Mouse (Mus musculus) midbrain, embryonic 16.5 days (tissue): ENCODE measurements around the gene Gucy1b1. TPM values are rescaled to one million over a fixed set of nuclear protein-coding genes. Genes with fewer than 3 reads are reported as not detected.

Experiments used
- ATAC-seq: fragments of 200-750 bp; cut with Nextera tagmentation; 2 replicates; pipeline ENCODE4 v1.8.0; 2017; ENCODE audit warnings: moderate TSS enrichment
- H3K27ac ChIP-seq: fragments of 300-500 bp; sonication (generic); 2 replicates; pipeline ENCODE4 v1.5.1; 2014; ENCODE audit warnings: mild to moderate bottlenecking, low read length, mixed read lengths
- H3K27me3 ChIP-seq: fragments of 300-500 bp; sonication (generic); 2 replicates; pipeline ENCODE4 v1.6.1; 2014; ENCODE audit warnings: low read depth, low read length, mixed read lengths; ENCODE audit not compliant: control insufficient read depth, insufficient read depth
- H3K36me3 ChIP-seq: fragments of 300-500 bp; sonication (generic); 2 replicates; pipeline ENCODE4 v1.6.1; 2014; ENCODE audit warnings: mild to moderate bottlenecking, low read length, moderate library complexity, mixed read lengths; ENCODE audit not compliant: control insufficient read depth, insufficient read depth
- H3K4me1 ChIP-seq: fragments of 300-500 bp; sonication (generic); 2 replicates; pipeline ENCODE4 v1.6.1; 2014; ENCODE audit warnings: mild to moderate bottlenecking, low read length, mixed read lengths; ENCODE audit not compliant: control insufficient read depth, insufficient read depth
- H3K4me2 ChIP-seq: fragments of 300-500 bp; sonication (generic); 2 replicates; pipeline ENCODE4 v1.6.1; 2014; ENCODE audit warnings: mild to moderate bottlenecking, low read length, mixed read lengths
- H3K4me3 ChIP-seq: fragments of 300-500 bp; sonication (generic); 2 replicates; pipeline ENCODE4 v1.5.1; 2014; ENCODE audit warnings: low read depth, mild to moderate bottlenecking, low read length, moderate library complexity, mixed read lengths
- H3K9ac ChIP-seq: fragments of 300-500 bp; sonication (generic); 2 replicates; pipeline ENCODE4 v1.6.1; 2014; ENCODE audit warnings: low read depth, low read length, mixed read lengths
- H3K9me3 ChIP-seq: fragments of 300-500 bp; sonication (generic); replicated peaks from 2 replicates; pipeline ENCODE4 v1.6.1; 2014; ENCODE audit warnings: mild to moderate bottlenecking, low read length, mixed read lengths; ENCODE audit not compliant: control insufficient read depth, poor library complexity, severe bottlenecking
- WGBS: fragments of 180-500 bp; shearing (Covaris S2); extraction: QIAGEN DNeasy Blood & Tissue Kit; methylation state at CpG from one replicate; pipeline ENCODE4 v1.1.7; 2014; 5-methylcytosine and 5-hydroxymethylcytosine counted together
- polyA plus RNA-seq: library from polyadenylated mRNA; unstranded; fragments of >200 nt; fragmentation: Nextera tagmentation; extraction: Ambion mirVana; gene quantifications from 2 replicates; pipeline ENCODE4 v1.2.1, GENCODE M21; 2015

The Gucy1b1 gene
- polyA plus RNA-seq, result 58.6 and 65.9 TPM in 2 replicates

GRCm38 (mm10) chr3:82074201-82074851, at the start of gene Gucy1b1:
TSS of gene Gucy1b1 (minus strand) at chr3:82074689.
- H3K27ac ChIP-seq, result peak within 1 kb of the TSS; percentile 78
- H3K4me3 ChIP-seq, result peak within 1 kb of the TSS; percentile 62
- WGBS, result 1% methylated on average over 25 of the region's 25 CpGs
- no peaks in the 10 kb centered on the region for H3K36me3 ChIP-seq
- H3K4me2 ChIP-seq, result peak within 1 kb of the TSS; percentile 78
- peaks cover 14% of the 10 kb centered on the region for H3K4me1 ChIP-seq
- H3K9me3 ChIP-seq, result no peaks in the 10 kb centered on the region
- peak within 1 kb of the TSS; percentile 76 for H3K9ac ChIP-seq
- no peaks in the 10 kb centered on the region for H3K27me3 ChIP-seq
- ATAC-seq, result peak; percentile 100

- Histone ChIP-seq H3K27me3 (no peaks in the 10 kb centered on the region), H3K27ac (no peak overlapping the region), H3K9me3 (no peaks in the 10 kb centered on the region), H3K4me1 (no peaks in the 10 kb centered on the region), H3K4me2 (no peak overlapping the region), H3K4me3 (no peak overlapping the region), H3K9ac (no peak overlapping the region), H3K36me3 (no peaks in the 10 kb centered on the region)
- 92% methylated on average over 1 of the region's 1 CpGs for WGBS
- no peak for ATAC-seq
Measured at GRCm38 (mm10) chr3:82118916-82119315, 44.4 kb upstream of the Gucy1b1 start.

GRCm38 (mm10) chr3:82112439-82112838, 38.0 kb upstream of the Gucy1b1 start:
- H3K4me3 ChIP-seq, result no peak overlapping the region
- H3K4me2 ChIP-seq, result no peak overlapping the region
- 0 out of 2 replicates have a peak, but pooled peaks cover 2% of the 10 kb centered on the region for H3K4me1 ChIP-seq
- no peaks in the 10 kb centered on the region for H3K9me3 ChIP-seq
- no peaks in the 10 kb centered on the region for H3K27me3 ChIP-seq
- no peak overlapping the region for H3K27ac ChIP-seq
- no peak for ATAC-seq
- H3K36me3 ChIP-seq, result 0 out of 2 replicates have a peak, but pooled peaks cover 3% of the 10 kb centered on the region
- no peak overlapping the region for H3K9ac ChIP-seq
- WGBS, result 65% methylated on average over 2 of the region's 2 CpGs

- Histone ChIP-seq H3K4me1 (0 out of 2 replicates have a peak, but pooled peaks cover 2% of the 10 kb centered on the region), H3K27me3 (no peaks in the 10 kb centered on the region), H3K9me3 (no peaks in the 10 kb centered on the region), H3K9ac (no peak overlapping the region), H3K4me2 (no peak overlapping the region), H3K36me3 (0 out of 2 replicates have a peak, but pooled peaks cover 3% of the 10 kb centered on the region), H3K4me3 (no peak overlapping the region), H3K27ac (no peak overlapping the region)
- no peak for ATAC-seq
- WGBS, result 67% methylated on average over 3 of the region's 3 CpGs
Measured at GRCm38 (mm10) chr3:82111986-82112385, 37.5 kb upstream of the Gucy1b1 start.

- Histone ChIP-seq H3K36me3 (0 out of 2 replicates have a peak, but pooled peaks cover 3% of the 10 kb centered on the region), H3K4me2 (no peak overlapping the region), H3K4me3 (no peak overlapping the region), H3K27me3 (no peaks in the 10 kb centered on the region), H3K9ac (no peak overlapping the region), H3K9me3 (no peaks in the 10 kb centered on the region), H3K4me1 (0 out of 2 replicates have a peak, but pooled peaks cover 2% of the 10 kb centered on the region), H3K27ac (no peak overlapping the region)
- whole genome bisulfite sequencing, result 94% methylated on average over 15 of the region's 15 CpGs
- ATAC-seq, result no peak
Measured at GRCm38 (mm10) chr3:82108951-82109350, 34.5 kb upstream of the Gucy1b1 start.

- WGBS, result 62% methylated on average over 6 of the region's 6 CpGs
- Histone ChIP-seq H3K9me3 (no peaks in the 10 kb centered on the region), H3K4me2 (no peak overlapping the region), H3K27ac (no peak overlapping the region), H3K4me1 (no peaks in the 10 kb centered on the region), H3K9ac (no peak overlapping the region), H3K27me3 (no peaks in the 10 kb centered on the region), H3K4me3 (no peak overlapping the region), H3K36me3 (0 out of 2 replicates have a peak, but pooled peaks cover 3% of the 10 kb centered on the region)
- ATAC-seq, result no peak
Measured at GRCm38 (mm10) chr3:82104229-82104628, 29.7 kb upstream of the Gucy1b1 start.

- Histone ChIP-seq H3K27ac (no peak overlapping the region), H3K4me2 (no peak overlapping the region), H3K36me3 (no peaks in the 10 kb centered on the region), H3K9ac (no peak overlapping the region), H3K9me3 (no peaks in the 10 kb centered on the region), H3K4me1 (no peaks in the 10 kb centered on the region), H3K27me3 (no peaks in the 10 kb centered on the region), H3K4me3 (no peak overlapping the region)
- no peak for ATAC-seq
- WGBS, result 94% methylated on average over 6 of the region's 6 CpGs
Measured at GRCm38 (mm10) chr3:82099127-82099526, 24.6 kb upstream of the Gucy1b1 start.

GRCm38 (mm10) chr3:82096801-82097200, 22.3 kb upstream of the Gucy1b1 start:
- Histone ChIP-seq H3K4me2 (no peak overlapping the region), H3K9ac (no peak overlapping the region), H3K4me1 (no peaks in the 10 kb centered on the region), H3K27ac (no peak overlapping the region), H3K27me3 (no peaks in the 10 kb centered on the region), H3K4me3 (no peak overlapping the region), H3K36me3 (no peaks in the 10 kb centered on the region), H3K9me3 (no peaks in the 10 kb centered on the region)
- 83% methylated on average over 2 of the region's 2 CpGs for WGBS
- ATAC-seq, result no peak

- WGBS, result under 1% methylated on average over 32 of the region's 34 CpGs
- peaks cover 14% of the 10 kb centered on the region for H3K4me1 ChIP-seq
- peak; percentile 71 for ATAC-seq
- H3K9ac ChIP-seq, result peak overlapping the region; percentile 76
- peak overlapping the region; percentile 78 for H3K4me2 ChIP-seq
- no peaks in the 10 kb centered on the region for H3K9me3 ChIP-seq
- H3K4me3 ChIP-seq, result peak overlapping the region; percentile 62
- H3K27me3 ChIP-seq, result no peaks in the 10 kb centered on the region
- no peaks in the 10 kb centered on the region for H3K36me3 ChIP-seq
- peak overlapping the region; percentile 78 for H3K27ac ChIP-seq
Measured at GRCm38 (mm10) chr3:82073741-82074181, 728 bp downstream of the Gucy1b1 start.
